Mouse (Mus musculus): ENCODE measurements around the gene Gadd45b. TPM values are rescaled to one million over a fixed set of nuclear protein-coding genes. Genes with fewer than 3 reads are reported as not detected.

Gadd45b gene
- polyA plus RNA-seq, 1 experiment from 2014 or later = 62.2 TPM

DNA sequence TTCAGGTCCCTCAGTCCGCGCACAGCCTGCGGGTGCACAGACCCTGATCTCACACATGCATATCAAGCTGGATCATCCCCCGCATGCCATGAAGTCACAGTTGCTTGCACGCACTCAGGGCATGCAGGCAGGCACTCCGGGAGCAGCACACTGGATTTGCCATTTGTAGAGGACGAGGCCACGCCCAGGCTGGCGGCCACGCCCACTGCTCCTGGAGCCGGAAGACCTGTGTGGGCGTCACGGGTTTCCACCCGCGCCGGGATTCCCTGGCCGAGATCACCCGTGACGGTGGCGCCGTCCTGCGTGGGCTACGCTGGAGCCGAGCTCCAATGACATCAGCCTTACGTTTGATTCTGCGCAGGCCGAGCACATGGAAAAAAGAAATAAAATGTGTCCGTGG lies 9.8 kb downstream of the Gadd45b start:
- peak; percentile 52 for ATAC-seq (ENCODE audit: low FRiP score, low TSS enrichment)
- TF ChIP-seq CTCF (IDR thresholded peaks at IDR 0.05; ENCODE audit: low read depth) (no peak), EP300 (optimal IDR thresholded peaks at IDR 0.05) (no peak)
- peak overlapping the region; percentile 23 for H3K9ac ChIP-seq (ENCODE audit: low read length)
- peak overlapping the region; percentile 31 for H3K4me3 ChIP-seq (ENCODE audit: low read depth, low read length)
- peak overlapping the region; percentile 91 for H3K27ac ChIP-seq (replicated peaks)
- no peaks in the 10 kb centered on the region for H3K9me3 ChIP-seq (ENCODE audit: control insufficient read depth, low read length)
- peaks cover 49% of the 10 kb centered on the region for H3K4me1 ChIP-seq (replicated peaks; ENCODE audit: control insufficient read depth, insufficient read depth)
- WGBS = 1% methylated on average over 28 of the region's 28 CpGs
- peak overlapping the region; percentile 59 for H3K4me2 ChIP-seq (replicated peaks; ENCODE audit: low read depth)
- DNase-seq (ENCODE audit: low spot score) = peak; percentile 96
- no peaks in the 10 kb centered on the region for H3K36me3 ChIP-seq (ENCODE audit: control insufficient read depth, insufficient read depth, low read length)
- H3K27me3 ChIP-seq (ENCODE audit: control insufficient read depth, insufficient read depth, low read length) = no peaks in the 10 kb centered on the region

- Histone ChIP-seq H3K9ac (ENCODE audit: low read length) (peak overlapping the region; percentile 28), H3K4me2 (replicated peaks; ENCODE audit: low read depth) (peak overlapping the region; percentile 59), H3K27ac (replicated peaks) (peak overlapping the region; percentile 91), H3K4me1 (replicated peaks; ENCODE audit: control insufficient read depth, insufficient read depth) (peaks cover 49% of the 10 kb centered on the region), H3K36me3 (ENCODE audit: control insufficient read depth, insufficient read depth, low read length) (no peaks in the 10 kb centered on the region), H3K9me3 (ENCODE audit: control insufficient read depth, low read length) (no peaks in the 10 kb centered on the region), H3K27me3 (ENCODE audit: control insufficient read depth, insufficient read depth, low read length) (no peaks in the 10 kb centered on the region), H3K4me3 (ENCODE audit: low read depth, low read length) (no peak overlapping the region)
- WGBS = 17% methylated on average over 8 of the region's 8 CpGs
- ATAC-seq (ENCODE audit: low FRiP score, low TSS enrichment) (peak; percentile 76), DNase-seq (ENCODE audit: low spot score) (peak; percentile 91)
- TF ChIP-seq EP300 (optimal IDR thresholded peaks at IDR 0.05) (no peak), CTCF (IDR thresholded peaks at IDR 0.05; ENCODE audit: low read depth) (peak; percentile 4; the same call in 1 of the 2 replicates)
Observed at GRCm38 (mm10) chr10:80940320-80940987, 10.6 kb downstream of the Gadd45b start.

DNA sequence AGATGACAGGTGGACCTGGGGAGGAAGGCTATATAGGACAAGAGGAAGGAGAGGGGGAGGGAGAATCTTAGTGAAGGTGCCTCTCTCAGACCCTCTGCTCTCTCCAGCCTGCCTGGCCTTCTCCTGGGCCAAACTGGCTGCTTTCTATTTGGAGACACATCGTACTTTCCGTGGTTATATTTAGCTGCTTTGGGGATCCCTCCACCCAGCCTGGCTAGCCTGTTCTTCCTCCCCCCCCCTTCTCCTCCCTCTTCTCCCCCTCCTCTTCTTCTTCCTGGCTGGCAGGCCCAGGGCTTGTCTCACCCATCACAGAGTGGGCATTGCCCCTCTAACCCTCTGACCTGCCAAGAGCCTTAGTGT lies 11.1 kb downstream of the Gadd45b start:
- Histone ChIP-seq H3K4me2 (replicated peaks; ENCODE audit: low read depth) (peak overlapping the region; percentile 59), H3K27me3 (ENCODE audit: control insufficient read depth, insufficient read depth, low read length) (no peaks in the 10 kb centered on the region), H3K4me3 (ENCODE audit: low read depth, low read length) (no peak overlapping the region), H3K9me3 (ENCODE audit: control insufficient read depth, low read length) (no peaks in the 10 kb centered on the region), H3K4me1 (replicated peaks; ENCODE audit: control insufficient read depth, insufficient read depth) (peaks cover 48% of the 10 kb centered on the region), H3K27ac (replicated peaks) (peak overlapping the region; percentile 91), H3K36me3 (ENCODE audit: control insufficient read depth, insufficient read depth, low read length) (no peaks in the 10 kb centered on the region), H3K9ac (ENCODE audit: low read length) (peak overlapping the region; percentile 28; the same call in 1 of the 2 replicates)
- no peak for ATAC-seq (ENCODE audit: low FRiP score, low TSS enrichment)
- no peak for TF ChIP-seq CTCF (IDR thresholded peaks at IDR 0.05; ENCODE audit: low read depth)
- TF ChIP-seq EP300 (optimal IDR thresholded peaks at IDR 0.05) = no peak
- WGBS = 3% methylated on average over 2 of the region's 2 CpGs
- DNase-seq (ENCODE audit: low spot score) = no peak

DNA sequence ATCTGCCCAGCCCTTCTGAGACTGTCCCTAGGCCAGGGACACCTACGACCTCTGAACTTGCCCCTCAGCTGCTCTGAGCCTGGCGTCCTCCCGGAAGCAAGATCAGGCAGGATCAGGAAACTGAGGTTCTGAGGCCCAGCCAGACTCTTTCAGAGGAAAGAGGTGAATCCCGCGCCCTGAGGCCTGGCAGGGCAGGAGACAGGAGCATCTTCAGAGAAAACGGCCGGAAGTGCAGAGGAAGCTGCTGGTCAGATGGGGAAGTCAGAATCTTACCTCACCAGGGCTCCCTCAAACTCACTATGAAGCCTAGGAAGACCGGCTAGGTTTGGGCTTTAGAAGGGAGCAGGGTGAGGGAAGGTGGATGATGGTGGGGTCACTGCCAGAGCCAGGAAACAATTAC lies 13.0 kb downstream of the Gadd45b start:
- Histone ChIP-seq H3K4me1 (replicated peaks; ENCODE audit: control insufficient read depth, insufficient read depth) (peaks cover 31% of the 10 kb centered on the region), H3K9me3 (ENCODE audit: control insufficient read depth, low read length) (no peaks in the 10 kb centered on the region), H3K36me3 (ENCODE audit: control insufficient read depth, insufficient read depth, low read length) (no peaks in the 10 kb centered on the region), H3K4me2 (replicated peaks; ENCODE audit: low read depth) (no peak overlapping the region), H3K9ac (ENCODE audit: low read length) (no peak overlapping the region), H3K27ac (replicated peaks) (no peak overlapping the region), H3K4me3 (ENCODE audit: low read depth, low read length) (no peak overlapping the region), H3K27me3 (ENCODE audit: control insufficient read depth, insufficient read depth, low read length) (no peaks in the 10 kb centered on the region)
- ATAC-seq (ENCODE audit: low FRiP score, low TSS enrichment) (no peak), DNase-seq (ENCODE audit: low spot score) (no peak)
- 72% methylated on average over 8 of the region's 8 CpGs for WGBS
- no peak for TF ChIP-seq CTCF (IDR thresholded peaks at IDR 0.05; ENCODE audit: low read depth)
- no peak for TF ChIP-seq EP300 (optimal IDR thresholded peaks at IDR 0.05)

- no peak overlapping the region for H3K4me2 ChIP-seq (replicated peaks; ENCODE audit: low read depth)
- DNase-seq (ENCODE audit: low spot score) (no peak), ATAC-seq (ENCODE audit: low FRiP score, low TSS enrichment) (no peak)
- peaks cover 23% of the 10 kb centered on the region for H3K4me1 ChIP-seq (replicated peaks; ENCODE audit: control insufficient read depth, insufficient read depth)
- H3K9ac ChIP-seq (ENCODE audit: low read length) = no peak overlapping the region
- H3K4me3 ChIP-seq (ENCODE audit: low read depth, low read length) = no peak overlapping the region
- H3K27me3 ChIP-seq (ENCODE audit: control insufficient read depth, insufficient read depth, low read length) = no peaks in the 10 kb centered on the region
- no peak for TF ChIP-seq EP300 (optimal IDR thresholded peaks at IDR 0.05)
- TF ChIP-seq CTCF (IDR thresholded peaks at IDR 0.05; ENCODE audit: low read depth) = no peak
- H3K27ac ChIP-seq (replicated peaks) = no peak overlapping the region
- WGBS = 61% methylated on average over 9 of the region's 9 CpGs
- no peaks in the 10 kb centered on the region for H3K36me3 ChIP-seq (ENCODE audit: control insufficient read depth, insufficient read depth, low read length)
- H3K9me3 ChIP-seq (ENCODE audit: control insufficient read depth, low read length) = no peaks in the 10 kb centered on the region
Observed at GRCm38 (mm10) chr10:80943701-80944100, 13.8 kb downstream of the Gadd45b start.

GRCm38 (mm10) chr10:80944231-80944630 lies 14.4 kb downstream of the Gadd45b start:
- no peak for ATAC-seq (ENCODE audit: low FRiP score, low TSS enrichment)
- no peak for DNase-seq (ENCODE audit: low spot score)
- Histone ChIP-seq H3K9me3 (ENCODE audit: control insufficient read depth, low read length) (no peaks in the 10 kb centered on the region), H3K27ac (replicated peaks) (no peak overlapping the region), H3K27me3 (ENCODE audit: control insufficient read depth, insufficient read depth, low read length) (no peaks in the 10 kb centered on the region), H3K9ac (ENCODE audit: low read length) (no peak overlapping the region), H3K4me2 (replicated peaks; ENCODE audit: low read depth) (no peak overlapping the region), H3K36me3 (ENCODE audit: control insufficient read depth, insufficient read depth, low read length) (no peaks in the 10 kb centered on the region), H3K4me1 (replicated peaks; ENCODE audit: control insufficient read depth, insufficient read depth) (peaks cover 22% of the 10 kb centered on the region), H3K4me3 (ENCODE audit: low read depth, low read length) (no peak overlapping the region)
- TF ChIP-seq CTCF (IDR thresholded peaks at IDR 0.05; ENCODE audit: low read depth) = no peak
- no peak for TF ChIP-seq EP300 (optimal IDR thresholded peaks at IDR 0.05)
- WGBS = 76% methylated on average over 5 of the region's 5 CpGs

Measured in stomach, postnatal 0 days (tissue).